Mouse (Mus musculus): ENCODE measurements around the gene Grb2. TPM values are rescaled to one million over a fixed set of nuclear protein-coding genes. Genes with fewer than 3 reads are reported as not detected.

Grb2 gene
- polyA plus RNA-seq, 1 experiment from 2014 or later: 124 TPM

GRCm38 (mm10) chr11:115603476-115604303 lies 104.7 kb downstream of the Grb2 start, which contains the start of the genes Mrps7 and Gga3:
TSS of gene Mrps7 (plus strand) at chr11:115603925.
TSS of gene Gga3 (minus strand) at chr11:115604051.
- peak within 1 kb of the TSS; percentile 99 for H3K4me3 ChIP-seq (replicated peaks)
- H3K36me3 ChIP-seq (replicated peaks): peaks cover 38% of the 10 kb centered on the region
- H3K4me2 ChIP-seq: peak within 1 kb of the TSS; percentile 73
- ATAC-seq (ENCODE audit: low FRiP score): peak; percentile 98
- peaks cover 31% of the 10 kb centered on the region for H3K4me1 ChIP-seq
- H3K9ac ChIP-seq: peak within 1 kb of the TSS; percentile 98
- H3K9me3 ChIP-seq: no peaks in the 10 kb centered on the region
- H3K27me3 ChIP-seq: no peaks in the 10 kb centered on the region
- peak within 1 kb of the TSS; percentile 85 for H3K27ac ChIP-seq
- WGBS: under 1% methylated on average over 84 of the region's 93 CpGs

DNA sequence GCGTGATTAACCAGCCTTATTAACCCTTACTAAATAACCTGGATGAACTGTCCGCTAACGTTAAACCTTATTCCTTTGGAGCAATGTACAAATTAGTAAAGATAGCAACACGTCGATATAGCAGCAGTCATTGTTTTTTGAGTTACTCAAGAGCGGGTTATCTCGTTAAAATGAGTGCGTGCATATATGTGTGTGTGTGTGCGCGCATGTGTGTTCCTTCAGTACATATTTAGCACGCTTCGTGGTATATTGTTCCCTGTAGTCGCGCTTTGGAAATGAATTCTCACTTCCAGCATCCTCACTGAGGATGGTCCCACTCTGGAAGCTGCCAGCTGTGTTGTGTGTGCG lies 105.3 kb downstream of the Grb2 start:
- peak overlapping the region; percentile 85 for H3K27ac ChIP-seq
- H3K9ac ChIP-seq: peak overlapping the region; percentile 98
- peak overlapping the region; percentile 99 for H3K4me3 ChIP-seq (replicated peaks)
- H3K36me3 ChIP-seq (replicated peaks): peaks cover 32% of the 10 kb centered on the region
- ATAC-seq (ENCODE audit: low FRiP score): no peak
- no peaks in the 10 kb centered on the region for H3K27me3 ChIP-seq
- peak overlapping the region; percentile 73 for H3K4me2 ChIP-seq
- H3K9me3 ChIP-seq: no peaks in the 10 kb centered on the region
- H3K4me1 ChIP-seq: peaks cover 31% of the 10 kb centered on the region
- 7% methylated on average over 15 of the region's 15 CpGs for WGBS

DNA sequence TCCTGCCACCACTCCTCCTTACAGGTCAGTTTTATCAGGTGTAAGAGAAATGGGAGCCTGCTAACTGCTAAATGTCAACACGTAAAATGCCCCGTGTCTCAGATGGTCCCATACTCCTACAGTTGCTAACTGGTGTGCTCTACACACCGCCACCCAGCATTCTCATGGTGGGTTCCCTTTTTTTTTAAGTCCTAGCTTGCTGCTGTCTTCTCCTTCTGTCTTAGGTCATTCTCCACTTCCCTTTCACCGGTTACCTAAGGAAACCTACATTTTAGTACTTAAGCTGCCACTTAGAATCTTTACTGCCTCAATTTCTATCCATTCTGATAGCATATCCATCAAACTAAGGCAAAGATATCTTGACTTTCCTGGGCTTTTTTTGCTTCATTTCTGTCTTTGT lies 107.2 kb downstream of the Grb2 start:
- H3K36me3 ChIP-seq (replicated peaks): peaks cover 23% of the 10 kb centered on the region
- H3K27me3 ChIP-seq: no peaks in the 10 kb centered on the region
- H3K9me3 ChIP-seq: no peaks in the 10 kb centered on the region
- no peak for ATAC-seq (ENCODE audit: low FRiP score)
- 97% methylated on average over 4 of the region's 4 CpGs for WGBS
- no peak overlapping the region for H3K4me2 ChIP-seq
- H3K27ac ChIP-seq: no peak overlapping the region
- no peak overlapping the region for H3K4me3 ChIP-seq (replicated peaks)
- H3K9ac ChIP-seq: no peak overlapping the region
- H3K4me1 ChIP-seq: peaks cover 31% of the 10 kb centered on the region

GRCm38 (mm10) chr11:115600743-115601142 lies 107.7 kb downstream of the Grb2 start:
- ATAC-seq (ENCODE audit: low FRiP score): no peak
- Histone ChIP-seq H3K9me3 (no peaks in the 10 kb centered on the region), H3K4me3 (replicated peaks) (no peak overlapping the region), H3K4me2 (no peak overlapping the region), H3K36me3 (replicated peaks) (peaks cover 23% of the 10 kb centered on the region), H3K4me1 (peaks cover 30% of the 10 kb centered on the region), H3K9ac (no peak overlapping the region), H3K27ac (no peak overlapping the region), H3K27me3 (no peaks in the 10 kb centered on the region)
- WGBS: 96% methylated on average over 15 of the region's 15 CpGs

GRCm38 (mm10) chr11:115599722-115600121 lies 108.7 kb downstream of the Grb2 start:
- H3K27me3 ChIP-seq: no peaks in the 10 kb centered on the region
- no peak overlapping the region for H3K27ac ChIP-seq
- no peaks in the 10 kb centered on the region for H3K9me3 ChIP-seq
- no peak overlapping the region for H3K4me2 ChIP-seq
- no peak overlapping the region for H3K4me3 ChIP-seq (replicated peaks)
- peaks cover 28% of the 10 kb centered on the region for H3K36me3 ChIP-seq (replicated peaks)
- WGBS: 93% methylated on average over 7 of the region's 7 CpGs
- no peak for ATAC-seq (ENCODE audit: low FRiP score)
- H3K9ac ChIP-seq: no peak overlapping the region
- H3K4me1 ChIP-seq: peaks cover 20% of the 10 kb centered on the region

DNA sequence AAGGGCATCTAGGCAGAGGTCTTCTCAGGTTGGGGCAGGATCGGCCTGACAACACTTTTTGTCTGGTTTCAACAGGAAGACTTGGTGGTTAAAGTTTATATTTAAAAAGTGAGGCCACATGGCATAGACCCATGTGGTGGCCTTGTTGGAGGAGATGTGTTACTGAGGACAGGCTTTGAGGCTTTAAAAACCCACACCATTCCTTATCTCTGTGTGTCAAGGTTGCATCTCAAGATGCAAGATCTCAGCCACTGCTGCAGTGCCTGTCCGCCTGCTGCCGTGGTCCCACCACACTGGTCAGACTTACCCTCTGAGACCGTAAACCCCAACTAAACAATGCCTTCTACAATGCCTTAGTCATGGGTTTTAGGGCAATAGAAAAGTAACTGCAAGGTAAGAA lies 110.1 kb downstream of the Grb2 start:
- no peaks in the 10 kb centered on the region for H3K27me3 ChIP-seq
- peaks cover 42% of the 10 kb centered on the region for H3K36me3 ChIP-seq (replicated peaks)
- no peak overlapping the region for H3K9ac ChIP-seq
- WGBS: 94% methylated on average over 4 of the region's 4 CpGs
- no peak overlapping the region for H3K4me3 ChIP-seq (replicated peaks)
- H3K4me2 ChIP-seq: no peak overlapping the region
- H3K4me1 ChIP-seq: peaks cover 16% of the 10 kb centered on the region
- H3K27ac ChIP-seq: no peak overlapping the region
- no peaks in the 10 kb centered on the region for H3K9me3 ChIP-seq
- no peak for ATAC-seq (ENCODE audit: low FRiP score)

DNA sequence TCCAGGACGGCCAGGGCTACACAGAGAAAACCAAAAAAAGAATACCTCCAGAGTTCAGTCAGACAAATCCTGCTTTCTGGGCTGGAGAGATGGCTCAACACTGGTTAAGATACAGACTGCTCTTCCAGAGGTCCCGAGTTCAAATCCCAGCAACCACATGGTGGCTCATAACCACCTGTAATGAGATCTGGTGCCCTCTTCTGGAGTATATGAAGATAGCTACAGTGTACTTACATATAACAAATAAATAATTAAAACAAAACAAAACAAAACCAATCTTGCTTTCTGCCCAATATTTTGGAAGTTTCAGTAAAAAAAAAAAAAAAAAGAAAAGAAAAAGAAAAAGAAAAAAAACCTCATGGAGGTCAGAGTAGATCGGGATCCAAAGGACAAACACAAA lies 113.2 kb downstream of the Grb2 start:
- H3K36me3 ChIP-seq (replicated peaks): peaks cover 65% of the 10 kb centered on the region

More for the DNA sequence above, 113.2 kb downstream of the Grb2 start:
- Histone ChIP-seq H3K9ac (no peak overlapping the region), H3K27me3 (no peaks in the 10 kb centered on the region), H3K4me2 (no peak overlapping the region), H3K9me3 (no peaks in the 10 kb centered on the region), H3K27ac (no peak overlapping the region), H3K4me3 (replicated peaks) (no peak overlapping the region), H3K4me1 (no peaks in the 10 kb centered on the region)
- ATAC-seq (ENCODE audit: low FRiP score): no peak
- 95% methylated on average over 3 of the region's 3 CpGs for WGBS

Other genes with a start within 250 kb of the Grb2 start
- gene Slc16a5, start 246.1 kb downstream of the Grb2 start, polyA plus RNA-seq (2016; fragmentation: Nextera tagmentation; extraction: Ambion mirVana): not detected in 2 replicates
- 10.9 and 11.0 TPM in 2 replicates for gene Armc7, start 232.9 kb downstream of the Grb2 start, polyA plus RNA-seq (2016; fragmentation: Nextera tagmentation; extraction: Ambion mirVana)
- gene Nt5c, start 216.7 kb downstream of the Grb2 start, polyA plus RNA-seq (2016; fragmentation: Nextera tagmentation; extraction: Ambion mirVana): 72.0 and 80.3 TPM in 2 replicates
- 1,151 and 1,196 TPM in 2 replicates for gene Jpt1, start 194.2 kb downstream of the Grb2 start, polyA plus RNA-seq (2016; fragmentation: Nextera tagmentation; extraction: Ambion mirVana)
- gene Sumo2, start 172.3 kb downstream of the Grb2 start, polyA plus RNA-seq (2016; fragmentation: Nextera tagmentation; extraction: Ambion mirVana): 1,429 and 1,474 TPM in 2 replicates
- 194 and 199 TPM in 2 replicates for gene Nup85, start 144.2 kb downstream of the Grb2 start, polyA plus RNA-seq (2016; fragmentation: Nextera tagmentation; extraction: Ambion mirVana)
- gene Mrps7, start 104.7 kb downstream of the Grb2 start, polyA plus RNA-seq (2016; fragmentation: Nextera tagmentation; extraction: Ambion mirVana): 87.4 and 89.5 TPM in 2 replicates
- 32.3 and 35.1 TPM in 2 replicates for gene Gga3, start 104.5 kb downstream of the Grb2 start, polyA plus RNA-seq (2016; fragmentation: Nextera tagmentation; extraction: Ambion mirVana)
- 15.2 and 16.5 TPM in 2 replicates for gene Mif4gd, start 95.6 kb downstream of the Grb2 start, polyA plus RNA-seq (2016; fragmentation: Nextera tagmentation; extraction: Ambion mirVana)
- 28.4 and 29.7 TPM in 2 replicates for gene Slc25a19, start 80.3 kb downstream of the Grb2 start, polyA plus RNA-seq (2016; fragmentation: Nextera tagmentation; extraction: Ambion mirVana)
- 39.0 and 45.2 TPM in 2 replicates for gene Tmem94, start 56.8 kb upstream of the Grb2 start, polyA plus RNA-seq (2016; fragmentation: Nextera tagmentation; extraction: Ambion mirVana)
- gene Caskin2, start 105.0 kb upstream of the Grb2 start, polyA plus RNA-seq (2016; fragmentation: Nextera tagmentation; extraction: Ambion mirVana): 15.5 and 19.5 TPM in 2 replicates
- 27.1 and 28.4 TPM in 2 replicates for gene Tsen54, start 106.1 kb upstream of the Grb2 start, polyA plus RNA-seq (2016; fragmentation: Nextera tagmentation; extraction: Ambion mirVana)
- gene Llgl2, start 115.5 kb upstream of the Grb2 start, polyA plus RNA-seq (2016; fragmentation: Nextera tagmentation; extraction: Ambion mirVana): 2.4 and 2.7 TPM in 2 replicates
- gene Myo15b, start 149.8 kb upstream of the Grb2 start, polyA plus RNA-seq (2016; fragmentation: Nextera tagmentation; extraction: Ambion mirVana): 0.17 and 0.31 TPM in 2 replicates
- gene Smim5, start 191.4 kb upstream of the Grb2 start, polyA plus RNA-seq (2016; fragmentation: Nextera tagmentation; extraction: Ambion mirVana): 1.1 and 1.3 TPM in 2 replicates
- gene Smim6, start 203.4 kb upstream of the Grb2 start, polyA plus RNA-seq (2016; fragmentation: Nextera tagmentation; extraction: Ambion mirVana): 0.49 and 1.1 TPM in 2 replicates
- gene Sap30bp, start 224.7 kb upstream of the Grb2 start, polyA plus RNA-seq (2016; fragmentation: Nextera tagmentation; extraction: Ambion mirVana): 56.8 and 61.9 TPM in 2 replicates
- 32.5 and 33.4 TPM in 2 replicates for gene Recql5, start 224.9 kb upstream of the Grb2 start, polyA plus RNA-seq (2016; fragmentation: Nextera tagmentation; extraction: Ambion mirVana)

All from forebrain, embryonic 12.5 days (tissue).